Mouse (Mus musculus) heart, postnatal 0 days (tissue): ENCODE results near the gene Hist1h3a. TPM values are rescaled to one million over a fixed set of nuclear protein-coding genes. Genes with fewer than 3 reads are reported as not detected.

Source experiments
- ATAC-seq: fragments of 200-750 bp; cut with Nextera tagmentation; 2 replicates; pipeline ENCODE4 v1.8.0; 2017; ENCODE audit warnings: low read depth, moderate number of reproducible peaks, moderate library complexity; ENCODE audit not compliant: insufficient read depth
- DNase-seq: peaks from one replicate; pipeline ENCODE4 v3.0.0-alpha.2; 2016; ENCODE audit warnings: low spot score
- H3K27ac ChIP-seq: fragments of 300-500 bp; sonication (generic); 2 replicates; pipeline ENCODE4 v1.5.1; 2014; ENCODE audit warnings: low read depth, mild to moderate bottlenecking
- H3K27me3 ChIP-seq: fragments of 300-500 bp; sonication (generic); 2 replicates; pipeline ENCODE4 v1.6.1; 2014; ENCODE audit warnings: low read length, mixed read lengths; ENCODE audit not compliant: control insufficient read depth, insufficient read depth
- H3K36me3 ChIP-seq: fragments of 300-500 bp; sonication (generic); replicated peaks from 2 replicates; pipeline ENCODE4 v1.6.1; 2014; ENCODE audit warnings: low read length, mixed read lengths; ENCODE audit not compliant: control insufficient read depth, insufficient read depth
- H3K4me1 ChIP-seq: fragments of 300-500 bp; sonication (generic); 2 replicates; pipeline ENCODE4 v1.6.1; 2014; ENCODE audit warnings: antibody characterized with exemption; ENCODE audit not compliant: control insufficient read depth, insufficient read depth
- H3K4me2 ChIP-seq: fragments of 300-500 bp; sonication (generic); 2 replicates; pipeline ENCODE4 v1.6.1; 2014; ENCODE audit warnings: low read depth, mild to moderate bottlenecking, low read length, moderate library complexity
- H3K4me3 ChIP-seq: fragments of 300-500 bp; sonication (generic); 2 replicates; pipeline ENCODE4 v1.5.1; 2014; ENCODE audit warnings: low read depth, low read length
- H3K9ac ChIP-seq: fragments of 300-500 bp; sonication (generic); replicated peaks from 2 replicates; pipeline ENCODE4 v1.6.1; 2014; ENCODE audit warnings: low read depth, low read length, mixed read lengths
- H3K9me3 ChIP-seq: fragments of 300-500 bp; sonication (generic); replicated peaks from 2 replicates; pipeline ENCODE4 v1.6.1; 2016; ENCODE audit warnings: low read length; ENCODE audit not compliant: control insufficient read depth
- CTCF ChIP-seq: IDR thresholded peaks from 2 replicates; pipeline ENCODE4 v1.5.1; 2016; ENCODE audit warnings: antibody characterized with exemption, control low read depth, low read depth
- EP300 ChIP-seq: IDR thresholded peaks from 2 replicates; pipeline ENCODE4 v1.6.1; 2016; ENCODE audit warnings: antibody characterized with exemption, low read depth
- WGBS: fragments of 180-500 bp; shearing (Covaris S2); extraction: QIAGEN DNeasy Blood & Tissue Kit; methylation state at CpG from one replicate; pipeline ENCODE4 v1.1.7; 2014; 5-methylcytosine and 5-hydroxymethylcytosine counted together
- polyA plus RNA-seq: library from polyadenylated mRNA; unstranded; fragments of >200 nt; fragmentation: Nextera tagmentation; extraction: Ambion mirVana; gene quantifications from 2 replicates; pipeline ENCODE4 v1.2.1, GENCODE M21; 2015
- total RNA-seq: library from RNA; depleted of rRNA; stranded (reverse); fragments of >200 nt; gene quantifications from 2 replicates; pipeline ENCODE4 v1.2.3, GENCODE M21; 2014; ENCODE audit warnings: low replicate concordance

The Hist1h3a gene
- total and polyA plus RNA-seq, 2 experiments from 2014 or later, result 1.4 to 1,794 TPM

- WGBS, result 85% methylated on average over 1 of the region's 1 CpGs
- TF ChIP-seq CTCF (no peak), EP300 (no peak)
- Histone ChIP-seq H3K4me1 (peaks cover 22% of the 10 kb centered on the region), H3K9me3 (no peaks in the 10 kb centered on the region), H3K36me3 (no peaks in the 10 kb centered on the region), H3K27ac (no peak overlapping the region), H3K4me3 (no peak overlapping the region), H3K27me3 (no peaks in the 10 kb centered on the region), H3K9ac (no peak overlapping the region), H3K4me2 (no peak overlapping the region)
- ATAC-seq (no peak), DNase-seq (no peak)
These were observed 3.0 kb upstream of the Hist1h3a start for GRCm38 (mm10) chr13:23765172-23765513.

- H3K27ac ChIP-seq, result peak overlapping the region; percentile 95; the same call in 1 of the 2 replicates
- peak overlapping the region; percentile 71 for H3K4me2 ChIP-seq
- H3K4me1 ChIP-seq, result peaks cover 22% of the 10 kb centered on the region
- peak overlapping the region; percentile 48 for H3K4me3 ChIP-seq
- H3K27me3 ChIP-seq, result no peaks in the 10 kb centered on the region
- H3K9me3 ChIP-seq, result no peaks in the 10 kb centered on the region
- H3K9ac ChIP-seq, result peak overlapping the region; percentile 66; the same call in 1 of the 2 replicates
- ATAC-seq (no peak), DNase-seq (no peak)
- no peaks in the 10 kb centered on the region for H3K36me3 ChIP-seq
- no peak for TF ChIP-seq EP300
- TF ChIP-seq CTCF, result no peak
- WGBS, result 47% methylated on average over 12 of the region's 12 CpGs
These were observed 2.4 kb upstream of the Hist1h3a start for GRCm38 (mm10) chr13:23764324-23765171.

GRCm38 (mm10) chr13:23763586-23764323 lies 1.6 kb upstream of the Hist1h3a start, which contains the start of gene Hist1h1a:
Gene Hist1h1a (plus strand): TSS chr13:23763666.
- peak; percentile 95 for DNase-seq
- peaks cover 22% of the 10 kb centered on the region for H3K4me1 ChIP-seq
- H3K27ac ChIP-seq, result peak within 1 kb of the TSS; percentile 95
- WGBS, result 3% methylated on average over 34 of the region's 34 CpGs
- H3K4me2 ChIP-seq, result peak within 1 kb of the TSS; percentile 71
- TF ChIP-seq CTCF, result no peak
- TF ChIP-seq EP300, result no peak; the same call in 1 of the 2 replicates
- H3K4me3 ChIP-seq, result peak within 1 kb of the TSS; percentile 48
- H3K9ac ChIP-seq, result peak within 1 kb of the TSS; percentile 66
- no peaks in the 10 kb centered on the region for H3K27me3 ChIP-seq
- peak; percentile 59 for ATAC-seq
- no peaks in the 10 kb centered on the region for H3K9me3 ChIP-seq
- no peaks in the 10 kb centered on the region for H3K36me3 ChIP-seq

GRCm38 (mm10) chr13:23763242-23763585 lies 1.0 kb upstream of the Hist1h3a start:
- Histone ChIP-seq H3K4me3 (peak overlapping the region; percentile 48), H3K4me1 (peaks cover 22% of the 10 kb centered on the region), H3K36me3 (no peaks in the 10 kb centered on the region), H3K9me3 (no peaks in the 10 kb centered on the region), H3K27me3 (no peaks in the 10 kb centered on the region), H3K4me2 (peak overlapping the region; percentile 71), H3K9ac (peak overlapping the region; percentile 66; the same call in 1 of the 2 replicates), H3K27ac (peak overlapping the region; percentile 95)
- 2% methylated on average over 10 of the region's 10 CpGs for WGBS
- ATAC-seq, result no peak
- no peak for TF ChIP-seq EP300
- no peak for TF ChIP-seq CTCF
- DNase-seq, result no peak

GRCm38 (mm10) chr13:23760972-23761864 lies 968 bp downstream of the Hist1h3a start, which contains the start of gene Hist1h4a:
Gene Hist1h4a (minus strand): TSS chr13:23761230.
- Histone ChIP-seq H3K27me3 (no peaks in the 10 kb centered on the region), H3K9me3 (no peaks in the 10 kb centered on the region), H3K27ac (peak within 1 kb of the TSS; percentile 95), H3K4me2 (peak within 1 kb of the TSS; percentile 71), H3K36me3 (no peaks in the 10 kb centered on the region), H3K4me3 (peak within 1 kb of the TSS; percentile 48), H3K4me1 (peaks cover 26% of the 10 kb centered on the region), H3K9ac (peak within 1 kb of the TSS; percentile 55)
- DNase-seq (peak; percentile 97), ATAC-seq (peak; percentile 81)
- WGBS, result under 1% methylated on average over 61 of the region's 72 CpGs
- TF ChIP-seq EP300 (peak; percentile 79), CTCF (no peak)
